Mouse (Mus musculus) myocyte (in vitro differentiated cells): Measurements from ENCODE around the gene Tmem50b. TPM values are rescaled to one million over a fixed set of nuclear protein-coding genes. Genes with fewer than 3 reads are reported as not detected.

Source experiments
- H3K27me3 ChIP-seq: one replicate; pipeline ENCODE4 v1.6.1; 2011; ENCODE audit not compliant: control insufficient read depth, insufficient read depth, insufficient read length
- H3K36me3 ChIP-seq: one replicate; pipeline ENCODE4 v1.6.1; 2011; ENCODE audit not compliant: control insufficient read depth, insufficient read depth
- H3K4me2 ChIP-seq: one replicate; pipeline ENCODE4 v1.6.1; 2011; ENCODE audit warnings: low read depth, control low read depth
- H3K4me3 ChIP-seq: one replicate; pipeline ENCODE4 v1.5.1; 2011; ENCODE audit warnings: mild to moderate bottlenecking, control low read depth, moderate library complexity
- H3K79me2 ChIP-seq: one replicate; pipeline ENCODE4 v1.6.1; 2011; ENCODE audit not compliant: control insufficient read depth, insufficient read depth
- H3ac ChIP-seq: one replicate; pipeline ENCODE4 v1.6.1; 2011; ENCODE audit not compliant: control insufficient read depth, insufficient read length
- CEBPB ChIP-seq: IDR thresholded peaks from 2 replicates; pipeline ENCODE4 v1.6.1; 2011; ENCODE audit warnings: mild to moderate bottlenecking, moderate library complexity; ENCODE audit not compliant: poor library complexity, insufficient read depth, severe bottlenecking
- E2F4 ChIP-seq: IDR thresholded peaks from one replicate; pipeline ENCODE4 v1.6.1; 2011; ENCODE audit warnings: mild to moderate bottlenecking, control low read depth, moderate library complexity; ENCODE audit not compliant: insufficient read depth
- MAX ChIP-seq: IDR thresholded peaks from one replicate; pipeline ENCODE4 v1.6.1; 2011; ENCODE audit warnings: low read depth, mild to moderate bottlenecking, control low read depth
- MYOD1 ChIP-seq, 3 experiments: IDR thresholded peaks; one replicate each; pipeline ENCODE4 v1.6.1; 2011; ENCODE audit warnings: control low read depth in 2 of 3, low read depth in 2 of 3, mild to moderate bottlenecking in 2 of 3, moderate library complexity in 1 of 3; ENCODE audit not compliant: insufficient read length in 2 of 3, control insufficient read depth in 1 of 3
- MYOG ChIP-seq, 3 experiments: IDR thresholded peaks; one replicate each; pipeline ENCODE4 v1.6.1; 2011; ENCODE audit warnings: control low read depth in 2 of 3, low read depth in 2 of 3, mild to moderate bottlenecking in 2 of 3; ENCODE audit not compliant: insufficient read length in 2 of 3, control insufficient read depth in 1 of 3, insufficient read depth in 1 of 3
- POLR2A ChIP-seq: IDR thresholded peaks from one replicate; pipeline ENCODE4 v1.6.1; 2011; ENCODE audit warnings: low read depth, mild to moderate bottlenecking, control low read depth, moderate library complexity; ENCODE audit not compliant: insufficient read length
- POLR2AphosphoS2 ChIP-seq: IDR thresholded peaks from one replicate; pipeline ENCODE4 v1.6.1; 2011; ENCODE audit warnings: low read depth, control low read depth; ENCODE audit not compliant: insufficient read length
- REST ChIP-seq: IDR thresholded peaks from one replicate; pipeline ENCODE4 v1.6.1; 2011; ENCODE audit warnings: mild to moderate bottlenecking, control low read depth, moderate library complexity; ENCODE audit not compliant: insufficient read depth, insufficient read length
- SRF ChIP-seq: IDR thresholded peaks from one replicate; pipeline ENCODE4 v1.6.1; 2011; ENCODE audit warnings: low read depth; ENCODE audit not compliant: control insufficient read depth, insufficient read length
- TCF12 ChIP-seq: IDR thresholded peaks from one replicate; pipeline ENCODE4 v1.6.1; 2011; ENCODE audit warnings: mild to moderate bottlenecking, control low read depth; ENCODE audit not compliant: poor library complexity, insufficient read depth, severe bottlenecking
- TCF3 ChIP-seq: IDR thresholded peaks from one replicate; pipeline ENCODE4 v1.6.1; 2011; ENCODE audit warnings: low read depth, control low read depth; ENCODE audit not compliant: insufficient read length
- USF1 ChIP-seq: IDR thresholded peaks from one replicate; pipeline ENCODE4 v1.6.1; 2011; ENCODE audit warnings: low read depth, mild to moderate bottlenecking, control low read depth, moderate library complexity
- polyA plus RNA-seq: library from polyadenylated mRNA; unstranded; fragments of >200 nt; fragmentation: generic; extraction: Trizol; gene quantifications from one replicate; pipeline ENCODE4 v1.2.1, GENCODE M21; 2012; ENCODE audit warnings: missing spikeins

The Tmem50b gene
- polyA plus RNA-seq, 1 experiment, result 11.4 TPM

DNA sequence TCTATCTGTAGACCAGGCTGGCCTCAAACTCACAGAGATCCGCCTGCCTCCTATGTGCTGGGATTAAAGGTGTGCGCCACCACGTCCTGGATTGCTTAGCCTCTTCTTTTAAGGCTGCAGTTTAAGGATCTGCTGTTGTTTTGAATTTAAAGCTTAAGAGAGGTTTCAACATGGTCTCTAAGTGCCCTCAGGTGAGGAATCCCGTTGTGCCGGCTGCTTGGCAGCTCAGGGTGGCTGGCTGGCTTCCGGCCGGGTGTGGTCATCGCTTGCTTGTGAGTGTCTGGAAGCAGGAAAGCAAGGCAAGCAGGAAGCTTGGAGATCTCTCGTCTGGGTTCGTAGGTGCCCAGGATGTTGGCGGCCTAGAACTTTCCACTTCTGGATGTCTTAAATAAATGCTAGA lies 23.4 kb upstream of the Tmem50b start:
- peaks cover 4% of the 10 kb centered on the region for H3K27me3 ChIP-seq
- peaks cover 10% of the 10 kb centered on the region for H3K36me3 ChIP-seq
- H3ac ChIP-seq, result no peak overlapping the region
- TF ChIP-seq USF1 (no peak), TCF3 (no peak), POLR2A (no peak), REST (no peak), CEBPB (no peak), E2F4 (no peak), MYOD1 (IDR thresholded peaks at IDR 0.05; ENCODE audit: control insufficient read depth in 1 of 3, insufficient read length in 2 of 3, low read depth in 2 of 3) (no peak), MYOG (IDR thresholded peaks at IDR 0.05; ENCODE audit: control insufficient read depth in 1 of 3, insufficient read depth in 1 of 3, insufficient read length in 2 of 3, low read depth in 2 of 3) (no peak), MAX (no peak), SRF (no peak), POLR2AphosphoS2 (no peak), TCF12 (no peak)
- no peak overlapping the region for H3K4me3 ChIP-seq
- no peak overlapping the region for H3K4me2 ChIP-seq
- H3K79me2 ChIP-seq, result no peaks in the 10 kb centered on the region

DNA sequence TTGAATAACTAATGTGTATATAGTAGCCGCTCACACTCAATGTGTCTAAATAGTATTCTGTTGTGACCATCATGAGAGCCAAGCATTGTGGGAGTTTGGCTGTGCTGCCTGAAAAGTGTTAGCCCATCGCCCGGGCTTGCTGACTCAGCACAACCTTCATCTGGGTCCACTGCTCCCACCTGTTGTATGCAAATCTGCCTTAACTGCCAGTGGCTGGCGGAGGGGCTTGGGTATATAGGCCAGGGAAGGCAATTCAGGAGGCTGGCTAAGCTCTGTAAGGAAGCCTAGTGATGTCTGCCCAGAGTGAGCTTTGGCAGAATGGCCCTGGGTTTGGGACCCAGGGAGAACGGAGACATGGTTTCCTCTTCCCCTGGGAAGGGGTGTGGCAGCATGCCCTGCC lies 22.6 kb upstream of the Tmem50b start:
- no peak overlapping the region for H3K4me3 ChIP-seq
- H3K79me2 ChIP-seq, result no peaks in the 10 kb centered on the region
- no peak for TF ChIP-seq TCF12
- TF ChIP-seq USF1, result no peak
- TF ChIP-seq MYOG (IDR thresholded peaks at IDR 0.05; ENCODE audit: control insufficient read depth in 1 of 3, insufficient read depth in 1 of 3, insufficient read length in 2 of 3, low read depth in 2 of 3), result no peak
- TF ChIP-seq SRF, result no peak
- TF ChIP-seq POLR2AphosphoS2, result no peak
- no peak for TF ChIP-seq POLR2A
- TF ChIP-seq E2F4, result no peak
- no peak for TF ChIP-seq MYOD1 (IDR thresholded peaks at IDR 0.05; ENCODE audit: control insufficient read depth in 1 of 3, insufficient read length in 2 of 3, low read depth in 2 of 3)
- no peak for TF ChIP-seq TCF3
- TF ChIP-seq REST, result no peak
- no peak for TF ChIP-seq MAX
- TF ChIP-seq CEBPB, result no peak
- no peak overlapping the region for H3K4me2 ChIP-seq
- H3K36me3 ChIP-seq, result peaks cover 10% of the 10 kb centered on the region
- peaks cover 4% of the 10 kb centered on the region for H3K27me3 ChIP-seq
- no peak overlapping the region for H3ac ChIP-seq

DNA sequence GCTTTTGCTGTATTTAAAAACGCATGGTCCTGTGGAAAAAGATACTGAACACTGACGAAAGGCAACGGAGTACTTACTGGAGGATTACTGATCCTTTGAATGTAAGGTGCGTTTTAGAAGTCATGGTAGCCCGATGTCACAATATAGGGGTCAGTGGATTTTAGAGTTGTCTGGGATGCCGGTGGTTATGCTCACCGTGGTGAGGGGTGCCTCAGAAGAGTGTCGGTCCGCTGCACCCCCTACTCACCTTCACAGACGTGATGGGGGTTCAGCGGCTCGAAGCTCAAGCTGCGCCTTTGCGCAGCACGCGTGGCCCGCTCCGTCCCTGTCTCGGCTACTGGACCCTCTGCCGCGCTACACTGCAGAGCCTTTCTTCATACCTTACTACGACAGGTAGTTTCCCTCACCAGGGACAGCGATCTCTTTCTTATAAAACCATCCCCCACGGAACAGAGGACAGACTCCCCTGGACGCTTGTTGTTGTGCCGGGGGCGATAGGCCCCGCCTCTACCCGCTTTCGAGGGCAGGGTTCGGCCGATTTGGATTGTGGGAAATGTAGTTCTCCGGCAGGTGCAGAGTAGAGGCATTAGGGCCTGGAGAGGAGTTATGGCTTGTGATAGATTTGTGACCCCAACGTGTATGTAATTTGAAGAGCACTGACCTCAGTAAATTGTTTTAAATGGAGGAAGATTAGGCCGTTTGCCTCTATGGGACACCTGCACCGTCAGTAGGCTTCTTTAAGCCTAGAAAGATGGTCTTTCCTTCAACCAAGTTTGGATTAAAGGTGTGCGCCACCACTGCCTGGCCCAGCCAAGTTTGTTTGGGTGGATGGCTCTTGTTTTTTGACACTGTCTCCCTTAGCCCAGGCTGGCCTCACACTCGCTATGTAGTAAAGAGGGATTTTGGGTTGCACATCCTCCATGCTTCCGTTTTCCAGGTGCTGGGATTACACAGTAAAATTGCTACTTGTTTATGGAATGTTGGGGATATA lies 21.2 kb upstream of the Tmem50b start, which contains the start of gene Dnajc28:
Gene Dnajc28 (minus strand): TSS at position 516 of the 991 bp plus-strand sequence.
- Histone ChIP-seq H3K79me2 (no peaks in the 10 kb centered on the region), H3K27me3 (peaks cover 4% of the 10 kb centered on the region)
- TF ChIP-seq MYOG (IDR thresholded peaks at IDR 0.05; ENCODE audit: control insufficient read depth in 1 of 3, insufficient read depth in 1 of 3, insufficient read length in 2 of 3, low read depth in 2 of 3) (no peak), SRF (no peak), E2F4 (no peak), MYOD1 (IDR thresholded peaks at IDR 0.05; ENCODE audit: control insufficient read depth in 1 of 3, insufficient read length in 2 of 3, low read depth in 2 of 3) (no peak), POLR2A (no peak), REST (no peak), CEBPB (no peak), TCF12 (no peak), MAX (no peak), POLR2AphosphoS2 (no peak), TCF3 (no peak), USF1 (no peak)

DNA sequence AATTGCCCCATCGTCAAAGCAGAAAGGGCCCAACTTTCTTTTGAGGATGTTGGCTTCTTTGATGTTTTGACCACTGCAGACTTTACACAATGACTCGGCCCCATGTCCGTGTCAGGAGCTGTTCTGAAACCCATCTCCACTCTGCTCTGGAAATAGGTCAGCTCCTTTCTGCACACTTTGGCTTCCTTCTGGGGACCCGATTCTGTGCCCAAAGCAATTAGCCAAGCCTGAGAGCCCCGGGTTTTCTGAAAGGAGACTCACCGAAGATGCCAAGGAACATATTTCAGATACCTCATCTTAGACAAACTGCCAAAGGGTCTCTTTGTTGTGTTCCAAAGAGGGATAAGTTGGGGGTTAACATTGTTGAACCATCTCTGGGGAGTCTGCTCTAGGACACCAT lies 17.0 kb upstream of the Tmem50b start:
- Histone ChIP-seq H3ac (no peak overlapping the region), H3K4me2 (no peak overlapping the region), H3K4me3 (no peak overlapping the region), H3K36me3 (no peaks in the 10 kb centered on the region), H3K27me3 (peaks cover 4% of the 10 kb centered on the region), H3K79me2 (no peaks in the 10 kb centered on the region)
- TF ChIP-seq MAX (no peak), POLR2A (no peak), SRF (no peak), POLR2AphosphoS2 (no peak), REST (no peak), MYOG (IDR thresholded peaks at IDR 0.05; ENCODE audit: control insufficient read depth in 1 of 3, insufficient read depth in 1 of 3, insufficient read length in 2 of 3, low read depth in 2 of 3) (no peak), TCF12 (no peak), USF1 (no peak), CEBPB (no peak), MYOD1 (IDR thresholded peaks at IDR 0.05; ENCODE audit: control insufficient read depth in 1 of 3, insufficient read length in 2 of 3, low read depth in 2 of 3) (no peak), TCF3 (no peak), E2F4 (no peak)

More for the DNA sequence above, 21.2 kb upstream of the Tmem50b start, which contains the start of gene Dnajc28:
- H3K4me2 ChIP-seq, result peak within 1 kb of the TSS; percentile 83
- peak within 1 kb of the TSS; percentile 75 for H3ac ChIP-seq
- H3K36me3 ChIP-seq, result no peaks in the 10 kb centered on the region
- peak within 1 kb of the TSS; percentile 32 for H3K4me3 ChIP-seq
